ENCODE assay signal across 8 mouse cellular contexts in genomic region chr10:79793051-79793737, GRCm38 (mm10). TPM values are rescaled to one million over a fixed set of nuclear protein-coding genes. Genes with fewer than 3 reads are reported as not detected.
DNase-seq lines count a peak whose midpoint lies in the region; ATAC-seq lines count a peak whose summit lies in the region.

TSS of gene Palm (plus strand) at chr10:79793572.

- H3K4me1 ChIP-seq in megakaryocyte, embryonic 14.5 days: peaks cover 61% of the 10 kb centered on the region

- peaks cover 2% of the 10 kb centered on the region; the same call in 1 of the 2 replicates for H3K9me3 ChIP-seq in megakaryocyte, embryonic 14.5 days

- intact Hi-C loops in left cerebral cortex, postnatal 10 days (cut with DNase I): loop anchor here (2.0 kb wide), 1 partner anchor 20 kb away; no protein-coding TSS in a partner anchor

- peak; percentile 75 for DNase-seq in ZHBTc4 (ENCODE audit: low read depth, low spot score)
- DNase-seq in gastrocnemius, postnatal 10 days: peak; percentile 86
- peak; percentile 85 for DNase-seq in induced T-regulatory cell, adult 2 months (ENCODE audit: low read depth)
- peak; percentile 48 to 87 for DNase-seq in left cerebral cortex, postnatal 10 days (ENCODE audit: extremely low spot score in 1 of 2, low spot score in 2 of 2)
- peak; percentile 83 to 86 for DNase-seq in right cerebral cortex, adult 2 months (ENCODE audit: low spot score in 2 of 2)
- DNase-seq in urinary bladder, postnatal 25 days (ENCODE audit: low spot score): peak; percentile 82

- H3K4me3 ChIP-seq in megakaryocyte, embryonic 14.5 days (replicated peaks): peak within 1 kb of the TSS; percentile 93

- ATAC-seq in common myeloid progenitor, adult 5-6 weeks (replicated peaks; ENCODE audit: low read depth, poor library complexity, severe bottlenecking): peak; percentile 46

- H3K27me3 ChIP-seq in megakaryocyte, embryonic 14.5 days (replicated peaks): peaks cover 26% of the 10 kb centered on the region

- H3K36me3 ChIP-seq in megakaryocyte, embryonic 14.5 days (replicated peaks; ENCODE audit: low read length): no peaks in the 10 kb centered on the region

RNA-seq across cellular contexts. Expression of gene Palm, which starts in this region (rescaled TPM):
- total RNA-seq in common myeloid progenitor, adult 5-6 weeks (2017): 21.8 and 24.8 TPM in 2 replicates
- total RNA-seq in gastrocnemius, postnatal 10 days (2021): 10 to 100 TPM; 26.6 to 36.8 TPM
- 100 to 1,000 TPM; 430 to 432 TPM for total RNA-seq in left cerebral cortex, postnatal 10 days (2021)
- 39.0 and 54.6 TPM in 2 replicates for polyA plus RNA-seq in megakaryocyte, embryonic 14.5 days (2012; ENCODE audit: insufficient read depth, low replicate concordance)

Comparison
In these comparisons a context has a peak if more than half of its experiments do, and no peak if none do; other contexts are left out.
1. Peak in every context shown above with its lines: DNase-seq, ATAC-seq and H3K4me3 ChIP-seq.
2. RNA of gene Palm (total RNA-seq): 430 to 432 TPM in left cerebral cortex, postnatal 10 days; 26.6 to 36.8 TPM in gastrocnemius, postnatal 10 days and 21.8 to 24.8 TPM in common myeloid progenitor, adult 5-6 weeks; every median in the first group is over 10 times any median in the second.